Comparison of ENCODE assay signal across 10 mouse cellular contexts in genomic region chr3:144318761-144319467, GRCm38 (mm10).
DNase-seq lines count a peak whose midpoint lies in the region; ATAC-seq and TF ChIP-seq lines count a peak whose summit lies in the region.
"Had no signal": no experiment of that assay in that cellular context is flagged by ENCODE, and none has a peak within 500 bp of the region (broad histone marks: within the 10 kb centered on the region; RNA-seq: fewer than 3 reads in every experiment).

No protein-coding gene starts in this region.

- no peaks in the 10 kb centered on the region for H3K36me3 ChIP-seq in hindbrain, embryonic 14.5 days (replicated peaks; ENCODE audit: control insufficient read depth, insufficient read depth)
- no peaks in the 10 kb centered on the region for H3K36me3 ChIP-seq in heart, embryonic 12.5 days
- no peaks in the 10 kb centered on the region for H3K36me3 ChIP-seq in intestine, postnatal 0 days (ENCODE audit: control insufficient read depth, insufficient read depth)

- TF ChIP-seq CTCF in intestine, postnatal 0 days (IDR thresholded peaks at IDR 0.05; ENCODE audit: low read depth), result no peak

- peaks cover 11% of the 10 kb centered on the region for H3K4me1 ChIP-seq in hindbrain, embryonic 14.5 days (replicated peaks; ENCODE audit: control insufficient read depth, insufficient read depth, low read length)
- H3K4me1 ChIP-seq in heart, embryonic 12.5 days (replicated peaks), result no peaks in the 10 kb centered on the region
- no peaks in the 10 kb centered on the region for H3K4me1 ChIP-seq in intestine, postnatal 0 days (replicated peaks; ENCODE audit: control insufficient read depth, insufficient read depth, low read length)
- H3K4me1 ChIP-seq: megakaryocyte, embryonic 14.5 days had no signal

- H3K27ac ChIP-seq in hindbrain, embryonic 14.5 days, result peak overlapping the region; percentile 78
- H3K27ac ChIP-seq in heart, embryonic 12.5 days (ENCODE audit: poor library complexity, severe bottlenecking), result no peak overlapping the region
- no peak overlapping the region for H3K27ac ChIP-seq in intestine, postnatal 0 days (ENCODE audit: low read depth, low read length)

- peak; percentile 76 to 78 for DNase-seq in cerebellum, postnatal 10 days
- no peak for DNase-seq in cerebellum, adult 11-12 months
- peak; percentile 62 for DNase-seq in hindbrain, embryonic 14.5 days (ENCODE audit: low spot score)
- DNase-seq in left cerebral cortex, postnatal 25 days (ENCODE audit: low spot score in 2 of 2), result peak; percentile 59 to 77
- DNase-seq in retina, postnatal 7 days (ENCODE audit: low read depth, low spot score), result peak; percentile 19
- DNase-seq in ovary, postnatal 10 days (ENCODE audit: low spot score), result no peak
- DNase-seq: cerebellum, adult 11 months had no signal

- no peak overlapping the region for H3K4me3 ChIP-seq in hindbrain, embryonic 14.5 days (replicated peaks; ENCODE audit: low read length)
- H3K4me3 ChIP-seq in heart, embryonic 12.5 days, result no peak overlapping the region
- no peak overlapping the region for H3K4me3 ChIP-seq in intestine, postnatal 0 days (ENCODE audit: low read depth, low read length)
- H3K4me3 ChIP-seq: megakaryocyte, embryonic 14.5 days had no signal

- H3K4me2 ChIP-seq in hindbrain, embryonic 14.5 days (replicated peaks), result peak overlapping the region; percentile 33
- H3K4me2 ChIP-seq in heart, embryonic 12.5 days, result no peak overlapping the region
- no peak overlapping the region for H3K4me2 ChIP-seq in intestine, postnatal 0 days (replicated peaks; ENCODE audit: low read depth)

- ATAC-seq in hindbrain, embryonic 14.5 days (ENCODE audit: low FRiP score), result peak; percentile 84
- no peak for ATAC-seq in heart, embryonic 12.5 days (ENCODE audit: insufficient number of reproducible peaks, low FRiP score)
- ATAC-seq in intestine, postnatal 0 days, result no peak

- 26% methylated on average over 16 of the region's 16 CpGs for WGBS in hindbrain, embryonic 14.5 days
- WGBS in heart, embryonic 12.5 days, result 68% methylated on average over 16 of the region's 16 CpGs
- WGBS in intestine, postnatal 0 days, result 71% methylated on average over 16 of the region's 16 CpGs

- no peaks in the 10 kb centered on the region for H3K27me3 ChIP-seq in hindbrain, embryonic 14.5 days (ENCODE audit: control insufficient read depth, insufficient read depth, low read length)
- H3K27me3 ChIP-seq in heart, embryonic 12.5 days (replicated peaks), result no peaks in the 10 kb centered on the region
- H3K27me3 ChIP-seq in intestine, postnatal 0 days (replicated peaks; ENCODE audit: control insufficient read depth, insufficient read depth, low read length), result no peaks in the 10 kb centered on the region
- H3K27me3 ChIP-seq: megakaryocyte, embryonic 14.5 days had no signal

- intact Hi-C loops in left cerebral cortex, postnatal 25 days (cut with DNase I), result loop anchor here (5.0 kb wide), 1 partner anchor 117 kb away; no protein-coding TSS in a partner anchor

- H3K9ac ChIP-seq in hindbrain, embryonic 14.5 days, result peak overlapping the region; percentile 48
- H3K9ac ChIP-seq in heart, embryonic 12.5 days, result no peak overlapping the region
- H3K9ac ChIP-seq in intestine, postnatal 0 days (ENCODE audit: low read depth, low read length), result no peak overlapping the region

- no peaks in the 10 kb centered on the region for H3K9me3 ChIP-seq in hindbrain, embryonic 14.5 days (ENCODE audit: control insufficient read depth, low read length)
- H3K9me3 ChIP-seq in heart, embryonic 12.5 days (replicated peaks), result no peaks in the 10 kb centered on the region
- H3K9me3 ChIP-seq in intestine, postnatal 0 days (ENCODE audit: control insufficient read depth), result no peaks in the 10 kb centered on the region
- H3K9me3 ChIP-seq: megakaryocyte, embryonic 14.5 days had no signal

Comparison
In these comparisons a context has a peak if more than half of its experiments do, and no peak if none do; other contexts are left out.
1. DNase-seq: peak in cerebellum, postnatal 10 days (2 of 2), hindbrain, embryonic 14.5 days (single experiment), left cerebral cortex, postnatal 25 days (2 of 2) and retina, postnatal 7 days (single experiment); none in cerebellum, adult 11-12 months (single experiment) and ovary, postnatal 10 days (single experiment).